Mouse (Mus musculus): ENCODE results near the gene Dnah17.

GRCm38 (mm10) chr11:117987032-117987451 is 143.4 kb downstream of the Dnah17 start:
- no peak for TF ChIP-seq CTCF (IDR thresholded peaks at IDR 0.05; ENCODE audit: extremely low read depth, insufficient read depth, insufficient read length, insufficient replicate concordance)
- no peak for TF ChIP-seq POLR2A (IDR thresholded peaks at IDR 0.05; ENCODE audit: low read depth, low read length)
